Mouse (Mus musculus): ENCODE measurements around the gene Rasal1. TPM values are rescaled to one million over a fixed set of nuclear protein-coding genes. Genes with fewer than 3 reads are reported as not detected.

Rasal1 gene
- total RNA-seq, 2 experiments from 2014 or later, result 0.29 to 0.45 TPM

DNA sequence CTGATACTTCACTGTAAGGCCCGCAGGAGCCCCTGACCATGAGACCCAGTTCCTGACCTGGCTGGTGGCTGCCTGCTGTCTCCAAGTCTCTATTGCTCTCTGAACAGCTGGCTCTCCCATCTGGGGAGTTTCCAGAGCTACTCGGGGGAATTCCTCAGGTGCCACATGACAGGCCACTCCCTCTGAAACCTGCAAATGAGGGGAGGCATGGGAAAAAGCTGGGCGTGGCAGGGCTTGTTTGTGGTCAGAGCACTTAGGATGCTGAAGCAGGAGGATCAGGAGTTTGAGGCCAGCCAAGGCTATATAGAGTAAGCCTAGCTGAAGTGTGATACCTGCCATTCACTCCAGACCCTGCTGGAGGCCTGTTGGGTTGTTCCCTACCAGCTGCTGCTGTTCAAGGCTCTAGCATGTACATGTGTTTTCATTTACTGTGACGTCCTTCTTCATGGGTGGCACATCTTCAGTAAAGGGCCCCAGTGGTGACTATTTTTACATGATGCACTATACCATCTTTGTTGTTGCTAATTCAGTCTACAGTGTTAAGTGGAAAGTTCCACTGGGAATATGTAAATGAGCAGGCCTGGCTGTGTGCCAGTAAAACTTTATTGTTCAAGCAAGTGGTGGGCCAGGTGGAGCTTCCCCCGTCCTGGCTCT, 26.3 kb upstream of the Rasal1 start:
- DNase-seq, result no peak

DNA sequence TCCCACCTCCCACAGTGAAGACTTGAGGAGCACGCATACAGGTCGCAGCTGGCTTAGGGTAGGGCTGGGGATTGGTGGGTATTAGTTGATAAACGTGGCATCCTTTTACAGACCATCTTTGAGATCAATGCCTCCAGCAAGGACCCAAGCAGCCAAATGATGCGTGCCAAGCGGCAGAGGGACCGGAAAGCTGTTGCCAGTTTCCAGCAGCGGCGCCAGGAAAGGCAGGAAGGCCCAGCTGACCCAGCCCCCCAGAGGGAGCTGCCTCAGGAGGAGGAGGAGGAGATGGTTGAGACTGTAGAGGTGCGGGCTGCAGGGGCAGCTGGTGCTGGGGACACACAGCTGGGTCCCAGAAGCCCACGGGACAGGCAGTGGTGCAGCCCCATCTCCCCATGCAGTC, 24.2 kb upstream of the Rasal1 start:
- no peak for DNase-seq

DNA sequence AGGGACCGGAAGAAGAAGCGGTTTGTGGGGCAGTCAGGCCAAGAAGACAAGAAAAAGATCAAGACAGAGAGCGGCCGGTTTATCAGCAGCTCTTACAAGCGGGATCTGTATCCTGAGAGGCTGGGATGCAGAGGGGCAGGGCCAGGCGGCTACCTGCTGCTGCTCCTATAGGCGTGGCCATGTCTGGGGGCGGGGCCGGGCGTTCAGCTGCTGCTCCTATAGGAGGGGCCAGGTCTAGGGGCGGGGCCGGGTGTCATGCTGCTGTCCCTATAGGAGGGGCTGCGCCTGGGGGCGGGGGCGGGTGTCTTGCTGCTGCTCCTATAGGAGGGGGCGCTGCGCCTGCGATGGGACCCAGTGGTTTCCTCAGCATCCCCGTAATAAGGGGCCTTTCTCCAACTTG, 22.2 kb upstream of the Rasal1 start:
- DNase-seq, result no peak

DNA sequence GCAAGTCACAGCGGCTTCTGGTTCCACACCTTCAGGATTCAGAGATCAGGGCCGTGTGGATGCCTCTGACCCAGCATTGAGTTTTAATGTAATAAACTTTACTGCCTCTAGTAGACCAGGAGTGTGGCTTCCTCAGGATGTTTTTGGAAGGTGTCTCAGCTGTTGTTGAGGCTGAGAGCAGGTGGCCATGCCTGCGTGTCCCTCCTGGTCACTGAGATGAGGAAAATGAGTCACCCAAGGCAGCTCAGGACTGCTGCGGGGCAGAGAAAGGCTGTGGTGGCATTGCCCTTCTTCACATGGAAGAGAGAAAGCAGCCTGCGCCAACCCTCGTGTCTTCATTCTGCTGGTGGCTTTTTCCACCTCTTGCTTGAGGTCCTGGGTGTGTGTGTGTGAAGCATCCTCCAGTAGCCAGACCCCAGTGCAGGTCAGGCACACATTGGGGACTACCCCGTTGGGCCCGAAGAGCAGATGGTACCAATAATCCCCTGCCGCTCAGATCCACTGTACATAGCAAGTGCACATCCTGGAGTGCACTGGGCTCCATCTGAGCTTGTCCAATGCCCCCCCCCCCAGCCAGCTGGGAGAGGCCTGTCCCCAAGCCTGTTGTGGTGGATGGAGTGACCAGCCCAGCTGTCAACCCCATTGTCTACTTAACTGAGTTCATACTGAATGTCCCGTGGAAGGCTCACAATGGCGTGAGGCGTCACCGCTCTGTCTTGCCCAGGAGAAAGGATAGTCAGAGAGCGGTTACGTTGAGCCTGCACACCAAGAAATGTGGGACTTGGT, 20.9 kb upstream of the Rasal1 start:
- DNase-seq, result no peak

DNA sequence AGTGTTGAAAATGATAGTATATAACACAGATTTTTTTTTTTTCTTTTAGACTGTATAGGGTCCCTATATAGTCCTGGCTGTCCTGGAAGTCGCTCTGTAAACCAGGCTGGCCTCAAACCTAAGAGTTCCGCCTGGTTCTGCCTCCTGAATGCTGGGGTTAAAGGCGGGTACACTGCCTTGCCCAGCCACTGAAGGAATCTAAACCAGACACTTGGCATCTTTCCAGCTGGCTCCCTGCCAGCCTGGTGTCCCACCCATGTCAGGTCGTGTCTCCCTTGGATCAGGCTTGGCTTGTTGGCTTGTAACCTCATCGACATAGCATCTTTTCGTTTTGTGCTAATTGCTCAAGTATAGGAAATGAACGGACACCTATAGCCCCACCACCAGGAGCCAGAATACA, 20.0 kb upstream of the Rasal1 start:
- DNase-seq, result peak; percentile 64

DNA sequence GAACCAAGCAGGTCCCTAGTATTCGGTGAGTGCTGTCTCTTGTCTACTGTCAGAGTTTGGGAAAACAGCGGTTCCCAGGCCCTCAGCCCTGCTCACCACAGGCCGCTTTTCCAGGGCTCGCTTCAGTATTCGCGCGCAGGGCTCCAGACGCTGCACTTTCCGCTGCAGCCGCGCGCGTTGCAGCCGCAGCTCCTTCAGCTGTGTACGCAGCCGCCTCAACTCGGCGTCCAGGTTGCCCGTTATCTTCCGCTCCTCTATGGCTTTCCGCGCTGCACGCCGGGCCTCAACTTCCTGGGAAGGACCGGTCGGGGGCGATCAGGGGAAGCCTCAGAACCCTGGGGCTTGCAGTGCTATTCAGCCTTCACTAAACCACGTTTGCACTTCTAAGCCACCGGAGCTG, 17.5 kb upstream of the Rasal1 start:
- no peak for DNase-seq

- DNase-seq, result no peak
Measured at GRCm38 (mm10) chr5:120631892-120632291, 16.7 kb upstream of the Rasal1 start.

DNA sequence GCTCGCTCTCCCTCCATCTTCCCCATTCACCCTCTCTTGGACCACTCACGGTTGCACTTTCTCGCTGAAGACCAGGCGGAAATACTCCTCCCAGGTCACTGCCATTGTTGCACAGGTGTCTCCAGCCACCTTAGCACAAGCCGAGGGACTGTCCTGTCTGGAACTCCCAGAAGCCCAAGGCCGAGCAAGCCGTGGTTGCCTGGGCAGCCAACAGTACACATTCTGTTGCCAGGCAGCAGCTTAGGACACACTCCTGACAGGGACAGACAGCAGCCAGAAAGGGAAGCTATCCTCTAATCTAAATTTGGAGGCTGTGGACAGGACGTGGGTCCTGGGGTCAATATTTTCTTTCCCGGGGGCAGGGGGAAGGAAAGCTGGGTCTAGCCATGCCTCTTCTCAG, 14.5 kb upstream of the Rasal1 start, which contains the start of gene Cfap73:
Gene Cfap73, minus strand, starts transcription at position 105 of the 400 bp plus-strand sequence.
- no peak for DNase-seq

DNA sequence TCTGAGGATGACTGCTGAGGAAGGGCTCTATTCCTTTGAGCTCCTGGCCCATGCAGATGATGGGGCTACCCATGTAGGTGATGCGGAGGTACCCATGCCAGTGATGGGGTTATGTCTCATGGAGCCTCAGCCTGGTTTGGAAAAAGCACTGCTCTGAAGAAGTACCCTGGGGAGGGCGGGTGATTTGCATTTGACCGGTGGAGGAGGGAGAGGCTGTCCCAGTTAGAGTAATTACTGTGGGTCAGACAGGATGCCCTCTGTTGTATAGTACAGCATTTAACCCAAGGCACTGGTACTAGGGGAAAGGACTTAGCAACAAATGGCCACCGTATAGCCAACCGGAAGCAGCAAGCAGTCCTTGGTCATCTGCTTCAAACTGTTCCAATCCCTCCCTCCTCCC, 13.8 kb upstream of the Rasal1 start:
- DNase-seq, result no peak

DNA sequence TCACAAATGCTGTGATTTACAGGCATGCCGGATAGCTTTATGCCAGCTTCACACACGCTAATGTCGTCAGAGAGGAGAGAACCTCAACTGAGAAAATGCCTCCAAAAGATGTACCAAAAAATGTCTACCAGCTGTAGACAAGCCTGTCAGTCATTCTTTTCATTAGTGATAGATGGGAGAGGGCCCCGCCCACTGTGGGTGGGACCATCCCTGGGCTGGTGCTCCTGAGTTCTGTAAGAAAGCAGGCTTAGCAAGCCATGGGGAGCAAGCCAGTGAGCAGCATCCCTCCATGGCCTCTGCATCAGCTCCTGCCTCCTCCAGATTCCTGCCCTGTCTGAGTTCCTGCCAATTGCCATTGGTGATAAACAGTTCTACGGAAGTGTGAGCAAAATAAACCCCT, 13.0 kb upstream of the Rasal1 start:
- no peak for DNase-seq

GRCm38 (mm10) chr5:120640094-120640493, 8.5 kb upstream of the Rasal1 start:
- DNase-seq, result no peak

DNA sequence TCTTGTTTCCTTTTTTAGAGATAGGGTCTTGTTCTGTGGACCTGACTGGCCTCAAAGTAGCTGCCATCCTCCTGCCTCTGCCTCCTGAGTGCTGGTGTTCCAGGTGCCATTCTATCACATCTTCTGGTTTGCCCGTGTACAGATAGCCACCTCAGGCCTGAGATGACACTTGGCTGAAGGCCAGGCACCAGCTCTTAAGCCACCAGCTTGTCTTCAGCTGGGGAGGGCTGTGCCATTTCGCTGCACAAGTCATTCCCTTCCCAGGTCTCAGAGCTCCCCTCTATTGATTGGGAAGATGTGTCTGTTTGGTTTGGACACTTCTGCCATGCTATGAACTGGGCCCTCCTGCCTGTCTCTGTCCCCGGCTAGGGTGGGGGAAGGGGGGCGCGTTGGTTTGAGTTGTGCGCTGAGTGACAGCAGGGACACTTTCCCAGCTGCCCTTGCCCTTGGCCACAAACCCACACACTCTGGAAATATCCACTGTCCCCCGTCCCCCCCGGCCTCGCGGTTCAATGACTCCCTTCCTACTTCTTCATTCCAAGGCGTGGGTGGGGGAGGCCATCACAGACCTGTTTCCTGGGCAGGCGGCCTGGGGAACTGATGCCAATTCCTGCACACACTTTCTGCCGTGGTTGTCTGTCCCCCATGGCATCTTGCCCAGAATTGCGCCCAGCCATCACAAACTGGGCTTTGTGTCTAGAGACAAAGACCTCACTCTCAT, 5.1 kb upstream of the Rasal1 start:
- DNase-seq, result peak; percentile 51

DNA sequence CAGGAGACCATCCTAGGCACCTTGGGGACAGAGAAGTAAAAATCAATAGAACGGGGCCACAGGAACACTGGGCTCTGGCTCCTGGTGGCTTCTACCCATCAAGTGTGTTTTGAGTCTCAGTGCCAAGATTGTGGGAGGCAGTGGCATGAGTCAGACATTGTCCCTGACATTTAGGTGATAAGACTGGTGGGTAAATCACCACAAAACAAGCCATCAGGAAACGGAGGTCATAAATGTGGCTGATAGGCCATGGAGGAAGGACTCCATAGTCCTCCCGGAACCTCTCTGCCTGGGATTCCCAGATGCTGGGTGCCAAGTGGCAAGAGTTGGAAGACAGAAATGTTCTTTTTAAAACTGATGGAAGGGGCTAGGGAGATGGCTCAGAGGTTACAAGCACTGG, 4.4 kb upstream of the Rasal1 start:
- no peak for DNase-seq

DNA sequence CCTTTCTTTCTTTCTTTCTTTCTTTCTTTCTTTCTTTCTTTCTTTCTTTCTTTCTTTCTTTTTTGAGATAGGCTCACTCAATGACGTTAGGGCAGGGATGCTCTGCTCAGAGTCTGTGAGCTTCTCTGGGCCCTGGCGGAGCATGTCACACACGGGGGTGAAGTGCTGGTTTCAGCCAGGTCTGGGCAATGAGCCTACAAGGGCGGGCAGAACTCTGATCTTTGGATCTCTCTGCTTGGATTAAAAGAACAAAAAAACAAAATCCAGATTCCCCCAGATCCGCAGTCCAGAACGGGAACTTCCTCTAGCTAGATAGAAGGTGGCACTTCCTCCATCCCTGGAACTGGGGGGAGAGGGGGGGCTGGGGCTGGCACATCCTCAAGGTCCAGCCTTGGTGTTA, 2.8 kb upstream of the Rasal1 start:
- DNase-seq, result no peak

DNA sequence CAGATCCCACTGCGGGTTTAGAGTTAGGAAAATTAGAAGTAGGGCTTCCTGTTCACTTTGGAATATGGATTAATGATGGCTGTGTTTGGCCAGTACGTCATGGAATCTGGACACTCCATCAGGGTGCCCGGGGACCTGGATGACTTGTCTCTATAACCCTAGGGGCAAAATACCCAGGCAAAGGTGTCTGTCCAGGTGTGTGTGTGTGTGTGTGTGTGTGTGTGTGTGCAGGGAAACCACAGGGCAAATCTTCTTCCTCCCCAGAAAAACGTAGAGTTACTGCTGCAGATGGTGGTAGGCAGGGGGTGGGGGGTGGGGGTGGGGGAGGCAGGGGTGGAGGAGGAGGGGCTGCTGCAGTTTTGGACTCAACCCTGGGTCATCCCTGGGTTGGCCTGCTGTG, 1.3 kb upstream of the Rasal1 start:
- DNase-seq, result no peak

DNA sequence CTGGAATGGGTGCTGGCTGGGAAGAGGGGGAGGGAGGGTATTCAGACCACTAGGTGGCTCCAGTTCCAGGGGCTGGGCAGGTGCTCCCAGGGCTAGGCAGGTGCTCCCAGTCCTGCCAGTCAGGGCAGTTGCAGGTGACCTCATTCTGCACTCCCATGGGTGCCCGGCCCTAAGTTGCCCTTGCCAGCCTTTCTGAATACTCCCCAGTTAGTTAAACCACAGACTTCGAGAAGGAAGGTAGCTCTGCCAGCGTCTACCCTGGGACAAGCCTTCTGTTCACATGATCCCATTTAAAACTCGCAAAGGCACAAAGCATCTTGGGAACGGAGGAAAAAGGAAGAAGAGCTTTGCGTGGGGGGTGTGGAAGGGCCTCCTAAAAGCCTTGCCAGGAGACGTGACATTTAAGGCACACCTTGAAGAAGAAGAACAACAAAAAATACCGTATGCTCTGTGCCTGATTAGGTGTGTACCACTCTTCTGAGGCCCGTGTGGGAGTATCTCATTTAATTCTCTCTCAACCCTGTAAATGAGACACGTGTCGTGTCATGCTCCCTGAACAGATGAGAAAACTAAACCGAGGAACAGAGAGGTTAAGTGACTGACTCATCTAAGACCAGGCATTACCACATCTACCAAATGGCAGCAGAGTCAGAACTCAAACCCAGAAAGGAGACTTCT, 659 bp upstream of the Rasal1 start:
- DNase-seq, result no peak

GRCm38 (mm10) chr5:120649374-120649933, 842 bp downstream of the Rasal1 start:
- no peak for DNase-seq

DNA sequence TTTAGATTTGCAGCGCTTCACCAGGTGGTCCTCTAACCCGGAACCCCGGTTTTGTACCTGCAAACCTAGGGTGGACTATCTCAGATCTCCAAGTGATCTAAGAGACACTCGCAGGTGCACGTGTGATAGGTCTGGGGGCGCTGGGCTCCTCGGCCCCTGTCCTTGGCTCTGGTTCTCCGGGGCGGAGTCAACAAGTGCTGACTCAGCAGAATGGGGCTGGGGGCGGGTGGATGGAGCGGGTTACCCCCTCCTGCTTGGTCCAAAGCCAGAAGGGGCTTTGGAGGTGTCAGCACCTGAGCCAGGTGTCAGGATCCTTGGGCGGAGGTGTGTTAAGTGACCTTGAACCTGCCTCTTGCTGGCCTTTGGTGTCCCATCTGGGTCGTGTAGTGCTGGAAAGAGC, 1.3 kb downstream of the Rasal1 start:
- DNase-seq, result no peak

- no peak for DNase-seq
Measured at GRCm38 (mm10) chr5:120651230-120651629, 2.6 kb downstream of the Rasal1 start.

DNA sequence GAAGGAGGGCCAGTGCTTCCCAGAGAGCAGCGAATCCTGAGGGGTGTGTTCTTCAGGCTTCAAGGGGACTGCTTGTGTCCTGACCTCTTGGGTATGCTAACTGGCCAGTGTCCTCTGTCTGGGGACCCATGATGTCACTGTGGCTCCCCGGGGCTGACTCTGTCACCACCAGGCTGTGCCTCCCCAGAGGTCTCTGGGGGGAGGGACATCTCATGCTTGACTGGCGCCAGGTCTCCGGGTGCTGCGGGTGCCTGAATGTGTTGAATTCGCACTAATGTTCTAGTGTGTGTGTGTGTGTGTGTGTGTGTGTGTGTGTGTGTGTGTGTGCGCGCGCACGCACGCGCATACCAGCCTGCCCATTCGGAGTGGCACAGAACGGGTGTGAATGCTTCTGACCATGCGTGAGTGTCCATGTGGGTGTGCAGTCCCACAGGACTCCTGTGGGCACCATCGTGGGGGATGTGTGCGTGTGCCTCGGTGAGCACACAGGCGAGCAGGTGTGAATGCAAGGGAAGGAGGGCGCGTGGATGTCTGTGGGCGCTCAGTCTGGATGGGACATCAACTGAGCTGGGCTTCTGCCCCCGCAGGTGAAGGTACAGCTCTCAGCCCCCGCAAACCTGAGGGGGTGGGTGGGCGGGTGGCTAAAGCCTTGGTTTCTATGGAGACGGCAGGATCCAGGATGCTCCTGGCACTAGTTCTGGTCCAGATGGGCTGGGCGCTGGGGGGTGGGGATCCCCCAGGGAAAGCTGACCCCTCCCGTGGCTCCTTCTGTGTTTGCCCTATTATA, 4.5 kb downstream of the Rasal1 start:
- DNase-seq, result no peak

DNA sequence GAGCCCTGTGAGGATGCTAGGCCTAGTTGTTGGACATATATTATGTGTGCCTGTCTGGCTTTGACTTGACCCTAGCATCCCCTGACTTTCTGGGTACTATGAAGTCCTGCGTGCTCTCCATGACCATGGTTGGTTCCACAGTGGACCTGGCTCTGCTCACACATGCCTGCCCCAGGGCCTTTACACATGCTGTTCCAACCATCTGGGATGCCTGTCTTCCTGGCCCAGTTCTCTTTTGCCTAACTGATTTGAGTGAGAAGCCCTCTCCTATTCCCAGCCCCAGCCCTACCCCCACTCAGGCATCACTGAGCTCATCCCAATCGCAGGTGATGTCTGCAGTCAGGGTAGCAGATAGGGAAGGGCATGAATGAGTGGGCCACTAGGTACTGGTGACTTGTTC, 5.3 kb downstream of the Rasal1 start:
- no peak for DNase-seq

- no peak for DNase-seq
Measured at GRCm38 (mm10) chr5:120656281-120656751, 7.7 kb downstream of the Rasal1 start.
